Mouse (Mus musculus) spleen, postnatal 14 days (tissue): ENCODE measurements around the gene Zfp790.

Experiments used
- DNase-seq, 2 experiments: peaks; one replicate each; pipeline ENCODE4 v3.0.0; 2021 to 2022; ENCODE audit warnings: low spot score in 2 of 2

The Zfp790 gene

DNA sequence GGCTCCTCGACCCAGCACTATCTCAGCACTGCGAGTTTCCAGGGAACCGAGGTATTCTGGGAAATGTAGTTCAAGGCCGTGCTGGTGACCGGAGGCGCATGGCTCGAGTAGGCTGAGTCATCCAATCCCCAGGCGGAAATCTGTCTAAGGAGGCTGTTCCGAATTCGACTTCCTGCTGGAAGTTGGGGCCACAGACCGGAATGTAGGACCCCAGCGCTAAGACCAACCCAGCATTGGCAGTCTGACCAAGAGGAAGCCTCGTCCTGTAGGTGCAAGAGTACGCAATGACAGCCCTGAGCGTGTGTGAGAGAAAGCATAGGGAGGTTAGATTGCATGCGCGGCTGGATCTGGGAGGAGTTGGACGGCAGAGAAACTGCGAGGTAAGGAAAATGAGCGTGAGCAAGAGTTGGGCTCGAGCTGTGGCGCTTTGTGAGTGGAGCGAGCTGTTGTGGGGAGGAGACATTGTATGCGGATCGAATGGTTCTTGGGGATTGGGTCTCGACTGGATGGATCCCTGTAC lies at the start of gene Zfp790:
Zfp790 (plus strand) TSS at position 205 of the 520 bp plus-strand sequence.
- peak; percentile 54 to 63 for DNase-seq

DNA sequence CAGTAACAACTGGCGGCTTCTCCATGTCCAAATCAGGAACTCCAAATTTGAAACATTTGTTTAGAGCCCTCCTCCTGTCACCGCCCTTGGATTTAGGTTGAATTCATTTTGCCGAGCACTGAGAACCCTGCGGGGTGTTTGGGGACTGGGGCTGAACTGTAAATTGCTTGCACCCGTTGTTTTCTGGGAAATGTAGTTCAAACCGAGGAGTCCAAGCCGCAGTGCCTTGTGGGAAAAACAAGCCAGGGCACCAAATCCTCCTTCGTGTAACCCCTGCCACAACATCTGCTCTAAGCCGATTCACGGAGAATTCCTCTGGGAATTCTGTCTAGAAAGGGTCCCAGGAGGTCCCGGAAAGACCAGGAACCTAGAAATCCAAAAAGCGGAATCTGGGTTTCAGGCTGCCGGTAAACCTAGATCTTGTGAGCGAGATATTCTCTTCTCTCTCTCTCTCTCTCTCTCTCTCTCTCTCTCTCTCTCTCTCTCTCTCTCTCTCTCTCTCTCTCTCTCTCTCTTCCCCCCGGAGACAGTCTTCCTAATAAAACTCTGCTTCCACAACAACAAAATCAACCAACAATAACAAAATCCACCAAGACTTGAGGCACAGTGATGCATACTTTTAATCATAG lies 48.7 kb upstream of the Zfp790 start:
- DNase-seq: peak; percentile 47 to 66

DNA sequence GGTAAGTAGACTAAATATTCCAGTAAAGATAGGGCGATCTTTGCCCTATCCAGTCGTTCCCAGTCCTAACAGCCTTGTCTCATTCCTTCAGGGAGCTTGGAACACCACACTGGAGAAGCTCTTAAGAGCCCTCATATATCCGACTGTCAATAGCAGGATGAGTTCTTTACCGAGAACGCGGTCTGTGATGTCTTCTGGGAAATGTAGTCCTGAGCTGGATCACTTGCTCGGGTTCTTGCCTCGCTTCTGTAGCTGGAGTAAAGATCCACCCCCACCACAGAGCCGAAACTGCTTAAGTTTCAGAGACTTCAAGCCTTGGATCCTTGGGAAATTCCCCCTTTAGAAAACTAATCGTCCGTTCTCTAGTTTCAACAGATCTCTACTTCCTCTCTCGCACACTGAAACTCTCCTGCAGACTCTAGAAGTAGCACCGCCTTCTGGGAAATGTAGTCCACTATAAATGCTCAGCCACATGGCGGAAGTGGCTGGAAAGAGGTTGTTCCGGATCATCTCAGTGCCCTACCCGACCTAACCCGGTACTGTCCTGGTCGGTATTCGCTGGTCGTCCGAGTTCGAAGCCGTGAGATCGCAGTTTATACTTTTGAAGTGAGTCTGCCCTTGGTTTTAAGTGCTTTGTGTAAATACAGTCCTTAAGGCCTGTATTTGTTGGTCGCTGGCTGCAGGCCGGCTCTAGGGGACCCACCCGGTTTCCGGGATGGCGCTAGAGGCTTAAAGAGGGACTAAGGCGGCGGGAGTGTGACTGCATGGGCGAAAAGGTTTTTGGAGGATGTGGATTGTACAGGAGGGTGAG lies 47.6 kb upstream of the Zfp790 start, which contains the start of gene Zfp84:
Zfp84 (plus strand) TSS at position 463 of the 811 bp plus-strand sequence.
- peak; percentile 55 to 76 for DNase-seq

DNA sequence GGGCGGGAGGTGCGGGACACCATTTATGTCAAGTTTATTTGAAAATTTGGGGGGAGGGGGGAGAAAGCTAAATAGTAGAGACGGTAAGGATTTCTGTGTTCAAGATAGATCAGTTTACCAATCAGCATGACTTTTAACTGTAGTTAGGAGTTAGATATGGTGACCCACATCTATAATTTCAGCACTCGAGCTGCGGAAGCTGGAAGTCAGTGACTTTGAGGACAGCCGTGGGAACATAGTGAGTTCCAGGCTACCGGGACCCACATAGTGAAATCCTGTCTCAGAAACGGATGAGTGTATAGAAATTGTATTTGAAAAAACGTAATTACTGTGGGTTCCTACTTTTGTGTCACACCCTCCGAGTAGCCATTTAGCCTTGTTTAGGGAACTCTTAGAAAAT lies 46.9 kb upstream of the Zfp790 start:
- DNase-seq: no peak

DNA sequence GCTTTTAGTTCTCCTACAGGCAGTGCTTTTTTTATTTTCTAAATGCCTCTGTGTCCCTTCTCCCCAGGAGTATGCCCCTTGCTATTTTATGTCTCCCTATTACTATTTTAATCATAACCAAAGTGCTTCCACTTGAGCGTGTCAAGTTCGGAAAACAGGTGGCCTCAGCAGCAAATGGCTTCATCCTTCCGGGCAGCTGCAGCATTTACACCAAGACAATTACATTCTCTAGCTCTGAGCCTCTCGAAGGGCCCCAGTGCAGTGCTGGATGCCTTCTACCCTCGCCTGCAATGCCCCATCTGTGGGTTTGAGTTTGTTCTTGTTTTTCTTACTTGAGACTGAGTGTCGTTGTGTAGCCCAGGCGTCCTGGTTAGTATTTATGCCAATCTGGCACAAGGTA lies 42.4 kb upstream of the Zfp790 start:
- no peak for DNase-seq

DNA sequence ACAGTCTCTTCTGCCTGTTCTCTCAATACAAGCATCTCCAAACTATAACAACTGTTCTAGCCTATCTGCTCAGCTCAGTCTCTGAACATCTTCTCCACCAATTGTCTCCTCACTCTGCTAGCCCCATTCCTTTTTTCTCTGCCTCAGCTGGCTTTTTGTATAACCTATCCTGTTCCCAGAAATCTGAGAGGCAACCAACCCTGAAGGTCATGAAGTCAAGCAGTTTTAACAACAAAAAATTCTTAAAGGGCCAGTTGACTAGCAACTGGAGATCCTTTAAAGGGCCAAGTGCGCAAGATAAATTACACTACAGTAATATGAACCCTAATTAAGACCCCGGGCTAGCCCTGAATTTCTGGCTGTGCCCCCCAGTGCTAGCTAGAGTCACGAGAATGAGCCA lies 41.5 kb upstream of the Zfp790 start:
- DNase-seq: no peak

DNA sequence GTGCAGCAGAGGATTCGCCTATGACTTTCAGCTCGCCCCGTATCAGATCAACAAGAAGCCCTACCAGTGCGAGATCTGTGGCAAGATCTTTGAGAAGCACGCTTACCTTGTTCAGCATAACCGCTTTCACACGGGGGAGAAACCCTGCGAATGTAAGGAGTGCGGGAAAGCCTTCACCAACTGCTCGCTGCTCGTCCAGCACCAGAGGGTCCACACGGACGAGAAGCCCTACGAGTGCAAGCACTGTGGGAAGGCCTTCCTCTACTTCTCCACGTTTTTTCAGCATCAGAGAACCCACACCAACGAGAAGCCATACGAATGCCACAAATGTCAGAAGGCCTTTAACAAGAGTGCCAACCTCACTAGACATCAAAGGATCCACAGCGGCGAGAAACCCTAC lies 39.3 kb upstream of the Zfp790 start:
- no peak for DNase-seq

DNA sequence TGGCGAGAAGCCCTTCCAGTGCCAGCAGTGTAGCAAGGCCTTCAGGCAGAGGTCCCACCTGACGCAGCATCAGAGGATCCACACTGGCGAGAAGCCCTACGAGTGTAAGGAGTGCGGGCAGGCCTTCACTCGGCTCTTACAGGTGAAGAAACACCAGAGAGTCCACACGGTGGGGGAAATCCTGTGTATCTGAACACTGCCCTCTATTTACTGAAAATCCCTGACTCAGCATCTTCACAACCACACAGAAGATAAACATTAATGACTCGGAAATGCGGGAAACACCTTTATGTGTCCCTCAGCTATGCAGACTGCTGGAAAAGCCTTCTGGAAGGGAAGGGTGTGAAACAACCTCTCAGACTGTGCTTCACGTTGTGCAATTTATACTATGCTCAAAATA lies 38.5 kb upstream of the Zfp790 start:
- DNase-seq: no peak

DNA sequence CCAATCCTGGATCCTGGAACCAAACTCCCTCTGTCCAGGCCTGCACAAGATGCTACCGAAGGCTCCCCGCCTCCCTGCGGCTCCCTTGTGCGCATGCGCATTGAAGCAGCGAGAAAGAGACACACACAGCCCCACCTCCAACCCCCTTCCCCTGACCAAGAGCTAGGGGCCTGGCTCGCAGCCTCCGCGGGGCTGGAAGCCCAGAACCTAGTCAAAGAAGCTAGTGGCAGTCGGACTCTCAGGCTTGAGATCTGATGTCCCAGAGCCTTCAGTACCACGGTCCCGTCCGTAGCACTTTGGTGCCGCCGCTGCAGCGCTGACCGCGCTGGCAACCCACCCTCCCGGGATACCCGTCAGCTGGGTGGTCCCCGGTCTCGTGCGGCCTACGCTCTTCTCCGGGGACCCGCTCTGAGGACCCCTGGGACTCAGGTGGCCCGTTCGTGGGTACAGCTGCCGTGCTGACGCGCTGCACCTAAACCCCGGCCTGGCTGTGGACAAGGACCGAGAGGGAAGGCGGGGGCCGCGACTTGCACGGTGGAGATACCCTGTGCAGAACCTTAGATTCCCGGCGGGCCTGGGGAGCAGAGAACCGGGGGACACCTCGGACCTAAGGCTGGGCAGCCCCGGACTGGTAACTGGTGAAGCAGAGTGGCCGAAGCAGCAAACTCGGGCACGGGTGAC lies 31.9 kb upstream of the Zfp790 start, which contains the start of gene Zfp30:
Zfp30 (plus strand) TSS at position 128 of the 681 bp plus-strand sequence.
- DNase-seq: peak; percentile 27 to 37

DNA sequence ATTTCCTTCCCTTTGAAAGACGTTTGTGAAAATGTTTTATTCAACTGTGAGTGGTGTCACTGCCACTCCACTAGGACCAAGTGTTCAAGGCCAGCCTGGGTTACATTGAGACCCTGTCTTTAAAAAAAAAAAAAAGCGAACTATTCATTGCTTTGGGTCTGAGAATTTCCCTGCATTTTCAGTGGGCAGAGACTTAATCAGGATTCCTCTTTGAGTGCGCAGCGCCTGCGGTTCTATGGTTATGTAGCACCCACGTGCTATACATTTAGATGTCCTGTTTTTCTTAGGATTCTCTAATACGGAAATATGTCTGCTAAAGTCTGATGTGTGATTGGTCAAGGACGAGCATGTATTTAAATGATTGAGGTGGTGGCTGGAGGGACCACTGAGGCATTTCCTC lies 30.9 kb upstream of the Zfp790 start:
- DNase-seq: no peak

DNA sequence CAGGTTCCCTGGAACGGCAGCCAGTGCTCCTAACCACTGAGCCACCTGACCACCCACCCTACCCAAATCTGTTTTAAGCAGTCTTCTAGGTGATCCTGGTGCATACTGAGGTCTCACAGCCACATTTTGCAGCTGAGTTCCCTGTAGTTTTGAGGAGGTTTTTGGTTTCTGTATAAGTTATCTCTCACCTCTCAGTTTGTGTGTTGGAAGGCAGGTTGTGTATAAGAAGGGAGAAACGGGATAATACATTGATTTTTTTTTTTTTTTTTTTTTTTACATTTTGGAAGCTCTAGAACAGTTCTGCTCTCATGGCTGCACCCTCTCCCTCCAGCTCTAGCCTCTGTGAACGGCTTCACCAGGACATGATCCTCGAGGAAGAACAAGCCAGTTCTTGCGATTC lies 30.0 kb upstream of the Zfp790 start:
- no peak for DNase-seq

DNA sequence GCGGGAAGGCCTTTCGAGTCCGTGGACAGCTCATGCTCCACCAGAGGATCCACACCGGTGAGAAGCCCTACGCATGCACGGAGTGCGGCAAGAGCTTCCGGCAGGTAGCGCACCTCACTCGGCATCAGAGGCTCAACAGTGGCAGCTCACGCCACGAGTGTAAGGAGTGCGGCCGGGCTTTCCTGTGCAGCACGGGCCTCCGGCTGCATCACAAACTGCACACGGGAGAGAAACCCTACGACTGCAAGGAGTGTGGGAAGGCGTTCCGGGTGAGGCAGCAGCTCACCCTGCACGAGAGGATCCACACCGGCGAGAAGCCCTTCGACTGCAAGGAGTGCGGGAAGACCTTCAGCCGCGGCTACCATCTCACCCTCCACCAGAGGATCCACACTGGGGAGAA lies 23.0 kb upstream of the Zfp790 start:
- DNase-seq: no peak

DNA sequence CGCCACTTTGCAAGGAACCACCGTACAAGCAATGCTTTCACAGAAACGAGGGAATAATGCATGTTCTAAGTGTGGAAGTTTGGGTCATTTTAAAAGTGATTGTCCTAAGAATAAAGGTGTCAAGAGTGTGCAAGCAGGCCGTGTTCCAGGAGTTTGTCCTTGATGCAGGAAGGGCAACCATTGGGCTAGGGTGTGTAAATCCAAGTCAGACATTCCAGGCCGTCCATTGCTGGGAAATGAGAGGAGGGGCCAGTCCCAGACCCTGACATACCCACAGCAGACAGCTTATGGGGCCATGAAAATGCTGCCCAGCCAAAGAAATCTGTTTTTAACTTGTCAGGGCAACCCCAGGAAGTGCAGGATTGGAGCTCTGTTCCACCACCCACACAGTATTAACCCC lies 8.9 kb upstream of the Zfp790 start:
- DNase-seq: no peak

DNA sequence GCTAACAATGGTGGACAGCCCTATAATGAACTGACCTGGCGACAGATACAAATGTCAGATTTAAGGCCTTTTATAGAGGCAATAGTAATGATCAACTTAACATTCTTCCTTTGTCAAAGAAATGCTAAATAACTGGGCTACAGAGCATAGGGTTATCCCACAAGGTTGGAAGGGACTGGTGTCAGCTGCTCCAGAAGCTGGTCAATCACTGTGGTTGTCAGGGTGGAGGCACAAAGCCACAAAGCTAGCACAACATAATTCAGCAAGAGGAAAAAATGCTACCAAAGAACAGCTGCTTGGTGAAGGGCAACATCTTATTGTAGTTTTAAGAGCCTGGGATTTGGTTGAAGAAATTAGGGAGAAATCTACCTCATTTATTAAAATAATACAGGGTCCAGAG lies 3.7 kb upstream of the Zfp790 start:
- no peak for DNase-seq

DNA sequence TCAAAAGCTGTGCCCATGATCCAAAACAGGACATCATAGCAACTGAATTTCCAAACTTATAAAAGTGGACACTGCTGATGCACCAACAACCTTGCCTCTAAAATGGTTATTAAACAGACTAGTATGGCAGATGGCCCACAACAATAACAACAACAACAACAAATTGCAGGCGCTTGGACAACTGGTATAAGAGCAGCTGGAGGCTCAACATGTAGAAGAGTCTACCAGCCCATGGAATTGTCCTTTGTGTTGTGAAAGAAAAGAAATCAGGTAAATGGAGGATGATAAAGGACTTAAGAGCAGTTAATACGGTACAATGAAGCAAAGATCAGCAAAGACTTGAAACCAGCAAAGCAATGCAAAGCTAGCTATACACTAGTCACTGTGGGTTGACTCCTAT lies 1.5 kb upstream of the Zfp790 start:
- no peak for DNase-seq

DNA sequence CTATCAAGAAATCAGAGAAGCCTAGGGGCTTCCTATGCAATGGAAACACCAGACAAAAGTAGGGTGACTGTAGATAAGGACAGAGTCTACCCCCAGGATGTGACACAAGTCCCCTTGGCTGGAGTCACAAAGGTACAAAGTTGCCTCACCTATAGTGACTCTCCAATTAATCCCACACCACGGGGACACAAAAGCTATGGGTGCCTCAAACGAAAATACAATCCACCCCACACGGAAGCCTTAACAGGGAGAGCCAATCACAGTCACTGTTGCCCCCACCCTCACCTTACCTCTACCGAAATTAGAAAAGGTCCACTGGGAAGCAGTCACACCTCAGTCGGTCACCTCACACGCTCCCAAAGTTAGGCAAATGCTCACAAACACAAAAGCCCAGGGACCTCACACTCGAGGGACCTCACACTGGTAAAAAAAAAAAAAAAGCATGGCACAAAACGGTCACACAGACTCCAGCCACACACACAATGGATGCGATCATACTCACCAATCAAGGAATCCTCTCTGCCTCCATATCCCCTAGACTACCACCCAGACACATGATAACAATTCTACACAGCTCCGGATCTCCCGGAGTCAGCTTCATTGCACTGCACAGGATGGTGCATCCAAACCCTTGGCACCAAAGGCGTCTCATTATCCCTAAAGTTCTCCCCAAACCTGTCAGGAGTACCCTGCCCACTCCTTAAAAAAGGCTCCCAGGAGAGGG lies 691 bp upstream of the Zfp790 start:
- no peak for DNase-seq

DNA sequence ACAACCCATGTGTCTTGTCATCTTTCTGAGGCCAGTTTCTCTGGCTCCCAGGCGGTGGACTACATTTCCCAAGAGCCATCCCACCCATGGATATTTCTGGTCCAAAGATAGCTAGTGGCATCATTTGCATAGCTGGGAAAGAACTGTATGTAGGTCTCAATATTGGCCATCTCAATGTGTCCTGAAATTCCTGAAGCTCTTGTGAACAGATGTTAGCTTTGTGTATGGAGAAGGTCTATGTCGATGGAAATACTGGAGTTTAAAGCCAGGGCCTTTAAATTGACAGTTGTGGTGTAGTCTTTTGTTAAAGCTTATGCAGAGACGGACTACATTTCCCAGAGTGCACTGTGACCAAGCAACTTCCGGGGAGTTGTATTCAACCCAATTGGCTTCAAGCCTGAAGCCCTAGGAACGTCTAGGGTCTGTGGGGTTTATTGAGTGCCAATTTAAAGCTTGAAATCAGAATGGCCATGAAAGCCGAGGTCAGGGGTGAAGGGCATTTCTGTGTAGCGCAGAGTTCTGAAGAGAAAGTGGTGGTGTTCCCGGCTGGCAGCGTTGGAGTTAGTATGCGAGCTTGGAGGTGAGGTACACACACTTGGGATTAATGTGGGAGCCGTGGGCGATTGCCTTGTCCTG lies 2.8 kb downstream of the Zfp790 start:
- peak; percentile 13 to 61 for DNase-seq

DNA sequence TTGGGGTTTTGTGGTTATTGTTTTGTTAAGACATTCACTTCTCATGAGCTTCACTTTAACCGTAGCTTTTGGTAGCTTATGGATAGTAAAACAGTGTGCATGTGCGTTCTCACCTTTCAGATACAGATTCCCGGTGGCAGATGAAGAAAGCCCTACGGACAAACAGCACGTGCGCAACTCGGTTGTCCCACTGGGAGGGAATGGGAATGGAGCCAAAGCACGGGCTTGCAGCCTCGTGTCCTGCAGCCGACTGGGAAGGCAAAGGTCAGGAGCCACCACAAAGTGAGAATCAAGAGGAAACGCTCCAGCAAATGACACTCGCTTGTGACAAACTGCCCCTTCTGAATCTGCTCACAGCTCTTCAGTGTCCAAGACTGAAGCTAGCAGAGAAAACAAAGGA lies 12.1 kb downstream of the Zfp790 start:
- DNase-seq: no peak

DNA sequence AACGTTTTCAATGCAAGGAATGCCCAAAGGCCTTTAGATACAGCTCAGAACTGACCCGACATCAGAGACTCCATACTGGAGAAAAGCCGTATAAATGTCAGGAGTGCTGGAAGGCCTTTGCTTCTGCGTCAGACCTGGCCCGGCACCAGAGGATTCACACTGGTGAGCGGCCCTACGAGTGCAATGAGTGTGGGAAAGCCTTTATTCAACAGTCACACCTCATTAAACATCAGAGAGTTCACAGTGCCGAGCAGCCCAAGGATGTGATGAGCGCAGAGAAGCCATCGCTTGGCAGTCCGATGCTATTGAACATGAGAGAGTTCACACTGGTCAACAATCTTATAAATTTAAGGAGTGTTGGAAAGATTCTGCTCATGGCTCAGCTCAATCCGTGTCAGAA lies 13.9 kb downstream of the Zfp790 start:
- DNase-seq: no peak

DNA sequence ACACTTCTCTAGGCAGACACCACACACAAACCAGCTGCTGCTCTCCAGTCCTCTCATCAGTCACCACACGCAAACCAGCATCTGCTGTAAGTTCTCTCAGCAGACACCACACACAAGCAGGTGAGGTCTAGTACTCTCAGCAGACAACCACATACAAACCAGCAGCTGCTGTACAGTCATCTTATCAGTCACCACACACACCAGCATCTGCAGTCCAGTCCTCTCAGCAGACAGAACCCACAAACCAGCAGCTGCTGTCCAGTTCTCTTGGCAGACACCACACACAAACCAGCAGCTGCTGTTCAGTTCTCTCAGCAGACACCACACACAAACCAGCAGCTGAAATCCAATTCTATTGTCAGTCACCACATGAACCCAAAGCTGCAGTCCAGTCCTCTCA lies 20.9 kb downstream of the Zfp790 start:
- DNase-seq: no peak

DNA sequence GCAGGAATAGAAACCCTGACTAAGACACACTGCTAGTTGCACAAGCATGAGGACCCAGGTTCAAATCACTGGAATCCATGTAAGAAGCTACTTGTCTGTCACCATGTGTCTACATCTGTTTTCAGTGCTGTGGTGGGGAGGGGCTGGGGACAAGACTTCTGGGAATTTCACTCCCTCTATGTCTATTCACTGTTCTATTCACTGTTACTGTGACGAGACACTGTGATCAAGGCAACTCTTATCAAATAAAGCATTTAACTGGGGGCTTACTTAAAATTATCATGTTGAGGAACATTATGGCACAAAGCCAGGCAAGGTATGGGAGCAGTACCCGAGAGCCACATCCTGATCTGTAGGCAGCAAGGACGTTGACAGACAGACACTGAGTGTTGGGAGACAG lies 23.3 kb downstream of the Zfp790 start:
- DNase-seq: no peak
